Mouse (Mus musculus): ENCODE data around the gene Prrg2. TPM values are rescaled to one million over a fixed set of nuclear protein-coding genes. Genes with fewer than 3 reads are reported as not detected.

Prrg2 gene
- polyA plus RNA-seq, 1 experiment from 2014 or later, result 13.4 TPM

DNA sequence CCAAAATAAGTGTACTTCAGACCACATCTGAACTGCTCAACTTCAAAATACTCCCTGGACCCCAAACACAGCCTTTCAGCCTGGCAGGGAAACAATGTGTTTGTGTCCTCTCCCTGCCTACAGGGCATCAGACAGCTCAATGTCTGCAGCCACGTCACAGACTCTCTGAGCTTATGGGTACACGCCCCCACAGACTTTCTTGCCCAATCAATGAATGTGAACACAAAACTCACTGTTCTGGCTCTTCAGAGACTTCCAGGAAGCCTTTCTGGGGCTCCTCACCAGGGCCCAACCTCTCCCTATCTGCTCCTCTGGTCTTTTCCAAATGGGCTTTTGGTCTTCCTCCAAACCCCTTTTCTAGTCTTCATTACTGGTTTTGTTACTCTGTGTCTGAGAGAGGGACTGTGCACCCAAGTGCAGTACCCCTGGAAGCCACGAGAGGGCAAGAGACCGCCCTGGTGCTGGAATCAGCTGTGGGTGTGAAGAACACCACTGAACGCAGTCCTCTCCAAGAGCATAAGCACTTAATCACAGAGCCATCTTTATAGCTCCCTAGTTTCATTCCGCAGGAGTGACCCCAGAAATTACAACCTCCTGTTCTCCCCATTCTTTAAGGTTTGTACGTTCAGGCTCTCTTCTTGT is 24.6 kb downstream of the Prrg2 start:
- ATAC-seq (no peak), DNase-seq (ENCODE audit: low spot score) (no peak)
- H3K9me3 ChIP-seq (replicated peaks; ENCODE audit: control insufficient read depth, low read length), result no peaks in the 10 kb centered on the region
- H3K27ac ChIP-seq (ENCODE audit: low read depth, low read length), result no peak overlapping the region
- WGBS, result 76% methylated on average over 7 of the region's 7 CpGs
- H3K36me3 ChIP-seq (ENCODE audit: control insufficient read depth, insufficient read depth, low read length), result peaks cover 99% of the 10 kb centered on the region
- no peaks in the 10 kb centered on the region for H3K4me1 ChIP-seq (ENCODE audit: control insufficient read depth, insufficient read depth, low read length)
- H3K9ac ChIP-seq (ENCODE audit: low read length), result no peak overlapping the region
- no peak overlapping the region for H3K4me3 ChIP-seq (ENCODE audit: low read depth, low read length)
- no peaks in the 10 kb centered on the region for H3K27me3 ChIP-seq (replicated peaks; ENCODE audit: control insufficient read depth, insufficient read depth, low read length)
- H3K4me2 ChIP-seq (ENCODE audit: low read length), result no peak overlapping the region

DNA sequence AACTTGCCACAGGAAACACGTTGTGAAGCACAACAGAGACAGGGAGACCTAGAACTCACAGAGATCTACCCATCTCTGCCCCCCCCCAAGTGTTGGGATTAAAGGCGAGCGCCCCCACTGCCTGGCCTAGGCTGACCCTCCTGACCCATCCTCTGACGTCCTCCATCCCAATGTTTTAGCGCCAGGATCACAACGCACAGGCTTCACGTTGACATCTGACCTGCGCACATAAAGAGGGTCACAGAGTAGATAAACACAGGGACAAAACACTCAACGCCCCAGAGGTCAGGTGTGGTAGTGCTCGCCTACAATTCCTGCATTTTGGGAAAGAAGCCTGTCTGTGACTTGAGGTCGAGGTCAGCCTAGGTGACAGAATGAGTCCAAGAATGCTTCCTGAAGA is 25.8 kb downstream of the Prrg2 start:
- H3K9me3 ChIP-seq (replicated peaks; ENCODE audit: control insufficient read depth, low read length), result no peaks in the 10 kb centered on the region
- H3K36me3 ChIP-seq (ENCODE audit: control insufficient read depth, insufficient read depth, low read length), result peaks cover 99% of the 10 kb centered on the region
- H3K4me3 ChIP-seq (ENCODE audit: low read depth, low read length), result no peak overlapping the region
- 93% methylated on average over 11 of the region's 11 CpGs for WGBS
- H3K27me3 ChIP-seq (replicated peaks; ENCODE audit: control insufficient read depth, insufficient read depth, low read length), result no peaks in the 10 kb centered on the region
- ATAC-seq (no peak), DNase-seq (ENCODE audit: low spot score) (no peak)
- H3K27ac ChIP-seq (ENCODE audit: low read depth, low read length), result no peak overlapping the region
- no peak overlapping the region for H3K4me2 ChIP-seq (ENCODE audit: low read length)
- no peaks in the 10 kb centered on the region for H3K4me1 ChIP-seq (ENCODE audit: control insufficient read depth, insufficient read depth, low read length)
- H3K9ac ChIP-seq (ENCODE audit: low read length), result no peak overlapping the region

DNA sequence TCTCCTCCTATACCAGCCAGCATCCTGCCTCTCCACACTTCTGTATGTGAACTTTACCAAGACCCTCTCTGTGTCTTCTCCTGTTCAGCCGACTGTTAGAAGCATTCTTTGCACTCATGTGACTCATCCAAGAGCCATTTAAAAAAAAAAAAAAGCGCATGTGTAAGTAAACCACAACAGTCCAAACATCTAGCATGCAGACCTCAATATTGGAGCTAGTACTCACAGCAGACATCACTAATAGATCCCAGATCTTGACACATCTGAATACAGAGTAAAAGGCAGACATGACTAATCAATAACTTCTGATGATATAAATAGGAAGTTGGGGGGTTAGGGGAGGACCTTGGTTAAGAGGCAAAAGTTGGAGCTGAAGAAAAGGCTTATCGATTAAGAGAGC is 26.8 kb downstream of the Prrg2 start:
- no peak overlapping the region for H3K27ac ChIP-seq (ENCODE audit: low read depth, low read length)
- ATAC-seq (no peak), DNase-seq (ENCODE audit: low spot score) (no peak)
- no peak overlapping the region for H3K4me2 ChIP-seq (ENCODE audit: low read length)
- no peaks in the 10 kb centered on the region for H3K27me3 ChIP-seq (replicated peaks; ENCODE audit: control insufficient read depth, insufficient read depth, low read length)
- no peak overlapping the region for H3K9ac ChIP-seq (ENCODE audit: low read length)
- no peak overlapping the region for H3K4me3 ChIP-seq (ENCODE audit: low read depth, low read length)
- H3K36me3 ChIP-seq (ENCODE audit: control insufficient read depth, insufficient read depth, low read length), result peaks cover 99% of the 10 kb centered on the region
- H3K4me1 ChIP-seq (ENCODE audit: control insufficient read depth, insufficient read depth, low read length), result no peaks in the 10 kb centered on the region
- WGBS, result 94% methylated on average over 3 of the region's 3 CpGs
- H3K9me3 ChIP-seq (replicated peaks; ENCODE audit: control insufficient read depth, low read length), result no peaks in the 10 kb centered on the region

DNA sequence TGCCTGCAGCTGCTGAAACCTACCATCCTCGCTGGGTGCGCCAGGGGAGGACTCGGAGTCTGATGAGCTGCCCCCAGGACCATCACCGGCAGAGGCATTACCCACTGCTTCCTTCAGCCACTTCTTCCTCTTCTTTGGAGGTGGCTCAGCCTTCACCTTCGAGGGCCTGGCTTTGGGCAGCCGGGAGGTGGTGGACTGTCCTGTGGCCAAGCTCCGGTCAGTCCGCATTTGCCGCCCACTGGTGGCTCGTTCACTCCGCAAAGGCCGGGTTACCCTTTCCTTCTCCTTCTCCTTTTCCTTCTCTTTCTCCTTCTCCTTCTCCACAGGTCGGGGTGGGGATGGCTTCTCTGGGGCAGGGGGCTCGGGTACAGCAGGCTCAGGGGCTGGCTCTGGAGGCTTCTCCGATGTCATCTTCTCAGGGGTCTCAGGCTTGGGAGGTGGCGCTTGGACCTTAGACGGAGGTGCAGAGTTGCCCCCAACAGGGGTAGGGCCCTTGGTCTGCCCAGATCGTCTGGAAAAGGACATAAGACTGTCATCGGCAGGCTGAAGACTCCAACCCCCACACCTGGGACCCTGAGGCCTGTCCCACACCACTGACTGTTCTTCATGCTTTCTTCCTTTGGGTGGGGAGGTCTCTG is 28.6 kb downstream of the Prrg2 start:
- no peaks in the 10 kb centered on the region for H3K27me3 ChIP-seq (replicated peaks; ENCODE audit: control insufficient read depth, insufficient read depth, low read length)
- H3K36me3 ChIP-seq (ENCODE audit: control insufficient read depth, insufficient read depth, low read length), result peaks cover 99% of the 10 kb centered on the region
- WGBS, result 94% methylated on average over 19 of the region's 19 CpGs
- no peak overlapping the region for H3K9ac ChIP-seq (ENCODE audit: low read length)
- no peaks in the 10 kb centered on the region for H3K9me3 ChIP-seq (replicated peaks; ENCODE audit: control insufficient read depth, low read length)
- no peak overlapping the region for H3K4me3 ChIP-seq (ENCODE audit: low read depth, low read length)
- no peaks in the 10 kb centered on the region for H3K4me1 ChIP-seq (ENCODE audit: control insufficient read depth, insufficient read depth, low read length)
- ATAC-seq (no peak), DNase-seq (ENCODE audit: low spot score) (no peak)
- H3K27ac ChIP-seq (ENCODE audit: low read depth, low read length), result no peak overlapping the region
- no peak overlapping the region for H3K4me2 ChIP-seq (ENCODE audit: low read length)

DNA sequence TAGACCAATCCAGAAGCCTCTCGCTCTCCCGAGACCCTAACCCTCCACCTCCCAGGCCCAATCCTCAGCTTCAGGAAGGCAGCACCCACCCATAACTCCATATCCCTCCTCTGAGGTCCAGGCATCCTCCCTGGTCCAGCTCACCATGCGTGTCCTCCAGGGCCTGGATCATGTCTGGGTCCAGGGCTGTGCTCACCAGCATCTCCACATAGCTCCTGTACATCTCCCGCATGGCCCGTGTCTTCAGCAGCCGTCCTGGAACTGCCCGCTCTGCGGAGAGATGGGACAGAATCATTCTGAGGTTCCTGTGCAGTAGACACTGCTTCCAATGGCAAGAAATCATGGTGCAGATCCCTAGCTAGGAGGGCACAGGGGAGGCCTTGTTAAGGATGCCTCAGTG is 31.6 kb downstream of the Prrg2 start:
- DNase-seq (ENCODE audit: low spot score) (no peak), ATAC-seq (no peak)
- Histone ChIP-seq H3K4me2 (ENCODE audit: low read length) (no peak overlapping the region), H3K27ac (ENCODE audit: low read depth, low read length) (no peak overlapping the region), H3K9me3 (replicated peaks; ENCODE audit: control insufficient read depth, low read length) (no peaks in the 10 kb centered on the region), H3K27me3 (replicated peaks; ENCODE audit: control insufficient read depth, insufficient read depth, low read length) (no peaks in the 10 kb centered on the region), H3K4me3 (ENCODE audit: low read depth, low read length) (no peak overlapping the region), H3K36me3 (ENCODE audit: control insufficient read depth, insufficient read depth, low read length) (peaks cover 95% of the 10 kb centered on the region), H3K9ac (ENCODE audit: low read length) (no peak overlapping the region), H3K4me1 (ENCODE audit: control insufficient read depth, insufficient read depth, low read length) (no peaks in the 10 kb centered on the region)
- 95% methylated on average over 8 of the region's 8 CpGs for WGBS

DNA sequence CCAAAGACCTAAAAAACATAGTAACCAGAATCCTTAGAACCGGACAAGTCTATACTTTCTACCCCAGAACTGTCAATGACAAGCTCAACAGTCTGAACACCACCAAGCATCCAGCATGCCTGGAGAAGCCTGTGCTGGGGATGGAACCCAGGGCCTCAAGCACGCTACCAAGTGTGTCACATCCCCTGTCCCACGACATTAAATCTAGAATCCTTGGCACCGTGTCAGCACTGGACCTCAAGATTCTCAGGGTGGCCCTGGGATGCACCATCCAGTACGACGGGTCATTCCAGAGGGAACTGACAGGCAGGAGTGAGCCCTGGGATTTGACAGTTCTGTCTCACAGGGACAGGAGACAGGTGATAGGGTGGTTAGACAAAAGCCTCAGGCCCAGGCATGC is 32.5 kb downstream of the Prrg2 start:
- H3K4me1 ChIP-seq (ENCODE audit: control insufficient read depth, insufficient read depth, low read length), result no peaks in the 10 kb centered on the region
- H3K9me3 ChIP-seq (replicated peaks; ENCODE audit: control insufficient read depth, low read length), result no peaks in the 10 kb centered on the region
- H3K4me3 ChIP-seq (ENCODE audit: low read depth, low read length), result no peak overlapping the region
- H3K9ac ChIP-seq (ENCODE audit: low read length), result no peak overlapping the region
- H3K27ac ChIP-seq (ENCODE audit: low read depth, low read length), result no peak overlapping the region
- no peak for DNase-seq (ENCODE audit: low spot score)
- 93% methylated on average over 6 of the region's 6 CpGs for WGBS
- ATAC-seq, result no peak
- no peaks in the 10 kb centered on the region for H3K27me3 ChIP-seq (replicated peaks; ENCODE audit: control insufficient read depth, insufficient read depth, low read length)
- no peak overlapping the region for H3K4me2 ChIP-seq (ENCODE audit: low read length)
- peaks cover 87% of the 10 kb centered on the region for H3K36me3 ChIP-seq (ENCODE audit: control insufficient read depth, insufficient read depth, low read length)

DNA sequence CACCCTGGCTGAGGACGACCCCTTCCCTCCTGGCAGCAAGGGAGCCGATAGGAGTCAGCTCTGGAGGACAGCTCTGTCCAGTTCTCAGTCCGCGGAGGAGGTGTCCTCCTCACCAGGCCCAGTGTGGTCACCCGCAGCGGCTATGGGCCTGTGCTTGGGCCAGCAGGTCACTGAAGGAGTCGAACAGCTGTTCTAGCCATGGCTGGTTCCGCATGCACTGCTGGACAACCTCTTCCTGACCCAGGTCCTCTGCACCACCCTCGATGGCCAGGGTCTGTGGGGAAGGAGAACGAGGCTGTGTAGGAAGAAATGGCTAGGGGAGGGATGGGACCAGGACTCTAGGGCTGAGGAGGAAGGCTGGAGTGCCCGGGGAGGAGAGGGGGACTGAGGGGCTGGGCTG is 34.1 kb downstream of the Prrg2 start:
- Histone ChIP-seq H3K36me3 (ENCODE audit: control insufficient read depth, insufficient read depth, low read length) (peaks cover 70% of the 10 kb centered on the region), H3K27me3 (replicated peaks; ENCODE audit: control insufficient read depth, insufficient read depth, low read length) (no peaks in the 10 kb centered on the region), H3K4me3 (ENCODE audit: low read depth, low read length) (no peak overlapping the region), H3K9me3 (replicated peaks; ENCODE audit: control insufficient read depth, low read length) (no peaks in the 10 kb centered on the region), H3K9ac (ENCODE audit: low read length) (no peak overlapping the region), H3K27ac (ENCODE audit: low read depth, low read length) (no peak overlapping the region), H3K4me2 (ENCODE audit: low read length) (no peak overlapping the region), H3K4me1 (ENCODE audit: control insufficient read depth, insufficient read depth, low read length) (no peaks in the 10 kb centered on the region)
- DNase-seq (ENCODE audit: low spot score), result no peak
- 94% methylated on average over 11 of the region's 11 CpGs for WGBS
- ATAC-seq, result no peak

DNA sequence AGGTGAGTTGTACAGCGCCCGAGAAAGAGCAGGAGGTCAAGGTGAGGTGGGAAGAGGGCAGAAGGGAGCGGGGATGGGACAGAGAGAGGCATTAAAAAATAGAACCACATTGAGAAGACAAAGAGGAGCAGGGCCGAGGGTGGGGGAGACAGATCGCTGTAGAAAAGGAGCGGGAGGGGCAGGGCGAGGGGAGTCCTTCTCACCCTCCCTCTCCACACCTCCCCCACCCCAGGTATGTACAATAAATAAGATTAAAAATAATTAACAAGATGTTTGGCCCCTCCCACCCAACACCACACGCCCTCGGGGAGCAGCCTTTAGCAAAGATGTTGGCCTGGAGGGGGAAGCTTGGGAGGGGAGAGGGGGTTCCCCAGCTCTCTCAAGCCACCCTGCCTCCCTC is 34.7 kb downstream of the Prrg2 start:
- DNase-seq (ENCODE audit: low spot score) (no peak), ATAC-seq (no peak)
- 92% methylated on average over 9 of the region's 9 CpGs for WGBS
- Histone ChIP-seq H3K9me3 (replicated peaks; ENCODE audit: control insufficient read depth, low read length) (no peaks in the 10 kb centered on the region), H3K27ac (ENCODE audit: low read depth, low read length) (no peak overlapping the region), H3K27me3 (replicated peaks; ENCODE audit: control insufficient read depth, insufficient read depth, low read length) (no peaks in the 10 kb centered on the region), H3K4me1 (ENCODE audit: control insufficient read depth, insufficient read depth, low read length) (no peaks in the 10 kb centered on the region), H3K4me3 (ENCODE audit: low read depth, low read length) (no peak overlapping the region), H3K4me2 (ENCODE audit: low read length) (no peak overlapping the region), H3K9ac (ENCODE audit: low read length) (no peak overlapping the region), H3K36me3 (ENCODE audit: control insufficient read depth, insufficient read depth, low read length) (peaks cover 65% of the 10 kb centered on the region)

DNA sequence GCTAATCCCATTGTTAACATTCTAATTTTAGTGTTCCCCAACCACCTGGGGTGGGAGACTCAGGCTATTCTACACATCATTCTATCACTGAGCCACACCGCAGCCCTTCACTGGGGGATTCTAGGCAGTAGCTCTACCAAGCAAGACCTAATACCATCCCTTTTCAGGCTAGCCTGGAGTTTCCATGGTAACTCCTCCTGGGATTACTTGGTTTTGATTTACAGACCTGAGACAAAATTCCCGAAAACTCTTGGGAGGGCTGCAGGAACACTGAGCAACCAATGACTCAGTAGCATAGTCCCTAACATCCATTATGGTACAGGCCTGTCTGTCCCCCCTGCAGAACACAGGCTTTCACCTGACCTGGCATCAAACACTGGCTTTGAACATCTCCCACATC is 36.2 kb downstream of the Prrg2 start:
- no peak for DNase-seq (ENCODE audit: low spot score)
- ATAC-seq, result no peak

More for the DNA sequence above, 36.2 kb downstream of the Prrg2 start:
- H3K4me1 ChIP-seq (ENCODE audit: control insufficient read depth, insufficient read depth, low read length), result no peaks in the 10 kb centered on the region
- H3K9me3 ChIP-seq (replicated peaks; ENCODE audit: control insufficient read depth, low read length), result no peaks in the 10 kb centered on the region
- no peak overlapping the region for H3K4me2 ChIP-seq (ENCODE audit: low read length)
- no peak overlapping the region for H3K27ac ChIP-seq (ENCODE audit: low read depth, low read length)
- 56% methylated on average over 2 of the region's 2 CpGs for WGBS
- no peaks in the 10 kb centered on the region for H3K27me3 ChIP-seq (replicated peaks; ENCODE audit: control insufficient read depth, insufficient read depth, low read length)
- peaks cover 49% of the 10 kb centered on the region for H3K36me3 ChIP-seq (ENCODE audit: control insufficient read depth, insufficient read depth, low read length)
- no peak overlapping the region for H3K9ac ChIP-seq (ENCODE audit: low read length)
- no peak overlapping the region for H3K4me3 ChIP-seq (ENCODE audit: low read depth, low read length)
